Mouse (Mus musculus) kidney, adult 2 months (tissue): Measurements from ENCODE around the gene C1qtnf12. TPM values are rescaled to one million over a fixed set of nuclear protein-coding genes. Genes with fewer than 3 reads are reported as not detected.

Experiments
- DNase-seq: peaks from one replicate; pipeline ENCODE4 v3.0.0; 2021
- H3K27ac ChIP-seq: fragments of 200-500 bp; 2 replicates; pipeline ENCODE4 v1.5.1; 2012; ENCODE audit warnings: low read depth, low read length, control low read depth, inconsistent platforms; ENCODE audit not compliant: insufficient read depth
- H3K27me3 ChIP-seq: fragments of 200-500 bp; replicated peaks from 2 replicates; pipeline ENCODE4 v1.6.1; 2012; ENCODE audit warnings: mild to moderate bottlenecking, moderate library complexity, low read length, inconsistent platforms; ENCODE audit not compliant: control insufficient read depth, insufficient read depth
- H3K36me3 ChIP-seq: fragments of 200-500 bp; 2 replicates; pipeline ENCODE4 v1.6.1; 2012; ENCODE audit warnings: mild to moderate bottlenecking, moderate library complexity, low read length, inconsistent platforms; ENCODE audit not compliant: control insufficient read depth, insufficient read depth
- H3K4me1 ChIP-seq: fragments of 200-500 bp; 2 replicates; pipeline ENCODE4 v1.6.1; 2011; ENCODE audit warnings: low read length; ENCODE audit not compliant: control insufficient read depth, insufficient read depth
- H3K4me3 ChIP-seq: fragments of 200-500 bp; 2 replicates; pipeline ENCODE4 v1.5.1; 2011; ENCODE audit warnings: mild to moderate bottlenecking, low read depth, low read length, control low read depth; ENCODE audit not compliant: insufficient read depth
- CTCF ChIP-seq: fragments of 200-500 bp; conservative IDR thresholded peaks from 2 replicates; pipeline ENCODE4 v1.5.1; 2011; ENCODE audit warnings: low read depth, mild to moderate bottlenecking, control low read depth, low read length, moderate library complexity, mixed read lengths; ENCODE audit not compliant: insufficient read depth, insufficient read length
- POLR2A ChIP-seq: fragments of 200-500 bp; IDR thresholded peaks from one replicate; pipeline ENCODE4 v1.6.1; 2011; ENCODE audit warnings: low read depth, low read length, control low read depth
- WGBS: fragments of 180-500 bp; shearing (Covaris S2); methylation state at CpG from one replicate; pipeline ENCODE4 v1.1.7; 2018; 5-methylcytosine and 5-hydroxymethylcytosine counted together
- polyA plus RNA-seq: library from polyadenylated mRNA; depleted of rRNA; stranded (reverse); fragments of >200 nt; gene quantifications from 2 replicates; pipeline ENCODE4 v1.2.3, GENCODE M21; 2012

The C1qtnf12 gene
- polyA plus RNA-seq, 1 experiment, result 107 TPM

- WGBS, result 79% methylated on average over 12 of the region's 12 CpGs
- Histone ChIP-seq H3K4me3 (no peak overlapping the region), H3K27me3 (no peaks in the 10 kb centered on the region; the same call in 1 of the 2 replicates), H3K36me3 (no peaks in the 10 kb centered on the region), H3K27ac (no peak overlapping the region), H3K4me1 (no peaks in the 10 kb centered on the region)
- no peak for DNase-seq
- TF ChIP-seq POLR2A (no peak), CTCF (no peak)
Measured at GRCm38 (mm10) chr4:155981436-155982082, 19.4 kb downstream of the C1qtnf12 start.

DNA sequence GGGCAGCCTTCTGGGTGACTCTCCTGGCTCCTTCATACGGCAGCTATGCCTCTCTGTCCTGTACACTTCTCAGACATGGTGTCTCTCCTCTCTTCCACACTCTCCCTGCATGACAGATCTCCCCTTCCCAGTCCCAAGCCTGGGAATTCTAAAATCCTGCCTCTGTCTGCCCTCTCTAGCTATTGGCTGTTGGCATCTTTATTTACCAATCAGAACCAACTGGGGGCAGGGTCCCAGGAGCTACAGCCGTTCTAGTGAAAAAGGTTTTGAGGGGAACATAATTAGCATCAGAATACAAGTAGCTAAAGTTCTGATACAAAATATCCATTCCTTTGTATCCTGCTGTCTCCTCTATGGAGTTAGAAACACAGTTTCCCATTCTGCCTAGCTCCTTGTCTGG lies 21.7 kb downstream of the C1qtnf12 start:
- TF ChIP-seq CTCF, result no peak
- TF ChIP-seq POLR2A, result no peak
- Histone ChIP-seq H3K27me3 (no peaks in the 10 kb centered on the region; the same call in 1 of the 2 replicates), H3K4me3 (no peak overlapping the region), H3K4me1 (no peaks in the 10 kb centered on the region), H3K27ac (no peak overlapping the region), H3K36me3 (no peaks in the 10 kb centered on the region)
- no peak for DNase-seq
- WGBS, result 11% methylated on average over 2 of the region's 2 CpGs

- H3K27ac ChIP-seq, result no peak overlapping the region
- peak overlapping the region; percentile 60 for H3K4me3 ChIP-seq
- TF ChIP-seq CTCF, result no peak
- TF ChIP-seq POLR2A, result no peak
- 78% methylated on average over 22 of the region's 22 CpGs for WGBS
- H3K27me3 ChIP-seq, result no peaks in the 10 kb centered on the region
- no peaks in the 10 kb centered on the region for H3K36me3 ChIP-seq
- H3K4me1 ChIP-seq, result peaks cover 9% of the 10 kb centered on the region; the same call in 1 of the 2 replicates
- no peak for DNase-seq
Measured at GRCm38 (mm10) chr4:155991211-155991907, 29.2 kb downstream of the C1qtnf12 start.

GRCm38 (mm10) chr4:155991908-155992230 lies 29.8 kb downstream of the C1qtnf12 start:
- no peaks in the 10 kb centered on the region for H3K36me3 ChIP-seq
- peaks cover 9% of the 10 kb centered on the region; the same call in 1 of the 2 replicates for H3K4me1 ChIP-seq
- DNase-seq, result no peak
- H3K27me3 ChIP-seq, result no peaks in the 10 kb centered on the region
- WGBS, result 24% methylated on average over 37 of the region's 37 CpGs
- TF ChIP-seq POLR2A (no peak), CTCF (no peak)
- no peak overlapping the region for H3K27ac ChIP-seq
- peak overlapping the region; percentile 60 for H3K4me3 ChIP-seq

DNA sequence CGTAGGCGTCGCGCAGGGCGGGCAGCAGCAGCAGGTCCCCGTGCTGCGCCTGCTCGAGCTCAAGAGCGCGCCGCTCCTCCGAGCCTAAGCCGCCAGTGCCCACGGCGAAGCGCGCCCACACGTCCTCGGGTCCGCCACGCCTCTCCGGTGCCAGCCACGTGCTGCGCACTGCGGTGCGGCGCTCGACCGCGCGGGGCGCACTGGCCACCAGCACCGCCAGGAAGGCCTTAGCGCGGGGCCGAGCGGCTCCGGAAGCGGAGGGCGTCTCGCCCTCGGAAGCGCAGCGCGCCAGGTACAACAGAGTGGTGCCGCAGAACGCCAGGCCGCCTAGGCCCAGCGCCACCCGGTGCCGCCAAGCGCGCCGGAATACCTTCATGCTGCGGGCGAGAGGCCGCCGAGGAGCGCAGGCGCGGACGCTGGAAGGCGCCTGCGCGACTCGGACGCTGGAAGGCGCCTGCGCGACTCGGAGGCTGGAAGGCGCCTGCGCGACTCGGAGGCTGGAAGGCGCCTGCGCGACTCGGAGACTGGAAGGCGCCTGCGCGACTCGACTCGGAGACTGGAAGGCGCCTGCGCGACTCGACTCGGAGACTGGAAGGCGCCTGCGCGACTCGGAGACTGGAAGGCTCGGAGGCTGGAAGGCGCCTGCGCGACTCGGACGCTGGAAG lies 30.3 kb downstream of the C1qtnf12 start, which contains the start of the genes B3galt6 and Sdf4:
Gene B3galt6 (minus strand): TSS at position 409 of the 665 bp plus-strand sequence.
Gene Sdf4 (plus strand): TSS at position 632 of the 665 bp plus-strand sequence.
- under 1% methylated on average over 99 of the region's 99 CpGs for WGBS
- TF ChIP-seq POLR2A, result no peak
- peak; percentile 71 for TF ChIP-seq CTCF
- H3K27ac ChIP-seq, result peak within 1 kb of the TSS; percentile 100
- H3K36me3 ChIP-seq, result no peaks in the 10 kb centered on the region
- H3K4me1 ChIP-seq, result peaks cover 9% of the 10 kb centered on the region; the same call in 1 of the 2 replicates
- H3K27me3 ChIP-seq, result no peaks in the 10 kb centered on the region
- peak within 1 kb of the TSS; percentile 90 for H3K4me3 ChIP-seq
- DNase-seq, result no peak

- peak overlapping the region; percentile 90 for H3K4me3 ChIP-seq
- DNase-seq, result peak; percentile 98
- no peaks in the 10 kb centered on the region for H3K27me3 ChIP-seq
- under 1% methylated on average over 70 of the region's 70 CpGs for WGBS
- TF ChIP-seq CTCF, result no peak
- TF ChIP-seq POLR2A, result peak; percentile 10
- H3K36me3 ChIP-seq, result no peaks in the 10 kb centered on the region; the same call in 1 of the 2 replicates
- H3K27ac ChIP-seq, result peak overlapping the region; percentile 100
- peaks cover 9% of the 10 kb centered on the region; the same call in 1 of the 2 replicates for H3K4me1 ChIP-seq
Measured at GRCm38 (mm10) chr4:155992906-155993547, 30.9 kb downstream of the C1qtnf12 start.
